Mouse (Mus musculus) activated CD4-positive, CD25-positive, alpha-beta regulatory T cell (primary cell): ENCODE measurements around the gene Pdzrn3. TPM values are rescaled to one million over a fixed set of nuclear protein-coding genes. Genes with fewer than 3 reads are reported as not detected.

Experiments
- polyA plus RNA-seq, 2 experiments: library from polyadenylated mRNA; unstranded; fragments of 100-300 nt; shearing (Covaris generic); gene quantifications; one replicate each; pipeline ENCODE4 v1.2.1; 2017

Gene Pdzrn3
- polyA plus RNA-seq = under 1 TPM in 1 of 2 experiments, not detected in 1; 0.20 TPM

GRCm38 (mm10) chr6:101377167-101377934, at the start of gene Pdzrn3:
TSS of gene Pdzrn3 (minus strand) at chr6:101377897.

